Mouse (Mus musculus): Measurements from ENCODE around the gene Lipe. TPM values are rescaled to one million over a fixed set of nuclear protein-coding genes. Genes with fewer than 3 reads are reported as not detected.
A peak's percentile ranks its signal among the peaks of the same experiment; 100 is the strongest.

Lipe gene
- total and polyA plus RNA-seq, 3 experiments = 4.5 to 15.4 TPM; not detected in 1

GRCm38 (mm10) chr7:25379551-25380351 is 18.8 kb downstream of the Lipe start:
- H3K27me3 ChIP-seq (ENCODE audit: control insufficient read depth in 1 of 2, insufficient read depth in 2 of 2, low read length in 2 of 2) = no peaks in the 10 kb centered on the region
- H3K9me3 ChIP-seq (replicated peaks; ENCODE audit: insufficient read depth, low read length) = no peaks in the 10 kb centered on the region
- H3K9ac ChIP-seq (ENCODE audit: control insufficient read depth, low read depth, low read length, poor library complexity, severe bottlenecking) = no peak overlapping the region
- no peaks in the 10 kb centered on the region for H3K79me2 ChIP-seq (ENCODE audit: control insufficient read depth, insufficient read depth, low read length, poor library complexity)
- DNase-seq (ENCODE audit: low read depth, low spot score) = peak; percentile 64
- H3K4me3 ChIP-seq (ENCODE audit: control insufficient read depth in 1 of 2, insufficient read depth in 1 of 2, low read depth in 2 of 2, low read length in 2 of 2) = no peak overlapping the region
- no peaks in the 10 kb centered on the region for H3K36me3 ChIP-seq (ENCODE audit: control insufficient read depth in 1 of 2, insufficient read depth in 2 of 2, low read length in 2 of 2)
- TF ChIP-seq SMC3 (IDR thresholded peaks at IDR 0.05; ENCODE audit: low read depth, low read length) (peak; percentile 82), POLR2A (IDR thresholded peaks at IDR 0.05; ENCODE audit: control insufficient read depth in 1 of 2, insufficient read depth in 1 of 2, low read depth in 1 of 2, low read length in 2 of 2, poor library complexity in 1 of 2) (no peak), ZC3H11A (IDR thresholded peaks at IDR 0.05; ENCODE audit: low read depth, low read length) (peak; percentile 58), RAD21 (IDR thresholded peaks at IDR 0.05; ENCODE audit: low read depth, low read length) (peak; percentile 75), RCOR1 (IDR thresholded peaks at IDR 0.05; ENCODE audit: low read depth, low read length) (no peak), POLR2AphosphoS5 (IDR thresholded peaks at IDR 0.05; ENCODE audit: borderline replicate concordance, low read depth, low read length) (no peak), MXI1 (IDR thresholded peaks at IDR 0.05; ENCODE audit: low read depth, low read length) (no peak), CTCF (IDR thresholded peaks at IDR 0.05 in 2 of 3, conservative IDR thresholded peaks at IDR 0.05 in 1 of 3; ENCODE audit: control insufficient read depth in 1 of 3, insufficient read depth in 1 of 3, low read depth in 2 of 3, low read length in 3 of 3, poor library complexity in 1 of 3, severe bottlenecking in 1 of 3) (peak in 2 of 3 experiments; percentile 36 to 76; a peak in 4 of 6 replicates), E2F4 (IDR thresholded peaks at IDR 0.05; ENCODE audit: borderline replicate concordance, low read depth, low read length) (no peak)
- no peak overlapping the region for H3K27ac ChIP-seq (ENCODE audit: control insufficient read depth, low read depth, low read length)
- no peaks in the 10 kb centered on the region for H3K4me1 ChIP-seq (ENCODE audit: control insufficient read depth in 1 of 2, insufficient read depth in 2 of 2, low read length in 2 of 2)

- Histone ChIP-seq H3K79me2 (ENCODE audit: control insufficient read depth, insufficient read depth, low read length, poor library complexity) (no peaks in the 10 kb centered on the region), H3K4me1 (ENCODE audit: control insufficient read depth in 1 of 2, insufficient read depth in 2 of 2, low read length in 2 of 2) (no peaks in the 10 kb centered on the region), H3K36me3 (ENCODE audit: control insufficient read depth in 1 of 2, insufficient read depth in 2 of 2, low read length in 2 of 2) (no peaks in the 10 kb centered on the region), H3K27me3 (ENCODE audit: control insufficient read depth in 1 of 2, insufficient read depth in 2 of 2, low read length in 2 of 2) (no peaks in the 10 kb centered on the region), H3K9me3 (replicated peaks; ENCODE audit: insufficient read depth, low read length) (no peaks in the 10 kb centered on the region), H3K9ac (ENCODE audit: control insufficient read depth, low read depth, low read length, poor library complexity, severe bottlenecking) (no peak overlapping the region), H3K27ac (ENCODE audit: control insufficient read depth, low read depth, low read length) (no peak overlapping the region), H3K4me3 (ENCODE audit: control insufficient read depth in 1 of 2, insufficient read depth in 1 of 2, low read depth in 2 of 2, low read length in 2 of 2) (no peak overlapping the region)
- DNase-seq (ENCODE audit: low read depth, low spot score) = no peak
- TF ChIP-seq CHD2 (IDR thresholded peaks at IDR 0.05; ENCODE audit: low read length) = no peak
- no peak for TF ChIP-seq RAD21 (IDR thresholded peaks at IDR 0.05; ENCODE audit: low read depth, low read length)
- TF ChIP-seq NELFE (IDR thresholded peaks at IDR 0.05; ENCODE audit: low read depth, low read length) = no peak
- no peak for TF ChIP-seq GATA1 (IDR thresholded peaks at IDR 0.05; ENCODE audit: low read depth, low read length)
- no peak for TF ChIP-seq ZC3H11A (IDR thresholded peaks at IDR 0.05; ENCODE audit: low read depth, low read length)
- no peak for TF ChIP-seq NRF1 (IDR thresholded peaks at IDR 0.05; ENCODE audit: insufficient read depth, low read depth, low read length, poor library complexity, severe bottlenecking)
These were observed 20.1 kb downstream of the Lipe start for GRCm38 (mm10) chr7:25378181-25379100.

Measured in MEL (cell line).